In the genomic region with DNA sequence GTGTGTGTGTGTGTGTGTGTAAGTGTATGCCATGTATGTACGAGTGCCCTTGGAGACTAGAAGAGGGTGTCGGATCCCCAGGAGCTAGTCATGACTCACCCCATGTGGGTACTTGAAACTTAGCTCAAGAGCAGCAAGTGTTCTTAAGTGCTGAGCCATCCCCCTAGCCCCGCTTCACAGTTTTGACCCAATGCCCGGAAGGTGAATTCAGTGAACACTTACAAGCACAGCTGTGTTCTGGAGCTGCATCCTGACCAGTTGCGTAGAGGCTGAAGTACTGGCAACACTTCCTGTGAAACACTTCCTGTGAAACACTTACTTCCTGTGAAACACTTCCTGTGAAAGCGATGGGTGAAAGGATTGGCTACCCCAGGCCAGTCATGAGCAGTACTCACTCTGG, we compare ENCODE assay signal across 15 mouse cellular contexts. TPM values are rescaled to one million over a fixed set of nuclear protein-coding genes. Genes with fewer than 3 reads are reported as not detected.
DNase-seq lines count a peak whose midpoint lies in the region; ATAC-seq and TF ChIP-seq lines count a peak whose summit lies in the region.
"Had no signal": no experiment of that assay in that cellular context is flagged by ENCODE, and none has a peak within 500 bp of the region (broad histone marks: within the 10 kb centered on the region; RNA-seq: fewer than 3 reads in every experiment).

No protein-coding gene starts in this region.

- TF ChIP-seq CTCF in kidney, postnatal 0 days (IDR thresholded peaks at IDR 0.05; ENCODE audit: low read depth), result no peak
- no peak for TF ChIP-seq CTCF in lung, adult 2 months (IDR thresholded peaks at IDR 0.05; ENCODE audit: insufficient read depth, low read length)

- no peaks in the 10 kb centered on the region for H3K36me3 ChIP-seq in kidney, postnatal 0 days (ENCODE audit: insufficient read depth, low read length)
- H3K36me3 ChIP-seq: intestine, embryonic 15.5 days; limb, embryonic 13.5 days had no signal

- DNase-seq in kidney, postnatal 0 days (ENCODE audit: low spot score), result peak; percentile 21
- no peak for DNase-seq in kidney, postnatal 36 days
- DNase-seq in lung, adult 2 months, result peak; percentile 45
- no peak for DNase-seq in frontal cortex, postnatal 10 days (ENCODE audit: low spot score in 2 of 2)
- DNase-seq in heart, adult 11 months, result no peak
- DNase-seq in urinary bladder, adult 18-20 months (ENCODE audit: low spot score in 2 of 2), result no peak
- DNase-seq in embryo, embryonic 11 days, result no peak
- DNase-seq: kidney, postnatal 25 days; right cerebral cortex, postnatal 14 days had no signal

- no peak for ATAC-seq in kidney, postnatal 0 days (replicated peaks; ENCODE audit: low FRiP score, low read depth)
- peak; percentile 70 for ATAC-seq in megakaryocyte, adult 5-6 weeks (ENCODE audit: poor library complexity, severe bottlenecking)
- ATAC-seq: forebrain, embryonic 16.5 days; intestine, embryonic 15.5 days had no signal

- no peaks in the 10 kb centered on the region for H3K4me1 ChIP-seq in kidney, postnatal 0 days (replicated peaks; ENCODE audit: insufficient read depth, low read length)
- H3K4me1 ChIP-seq in lung, adult 2 months (ENCODE audit: control insufficient read depth, insufficient read depth, low read length), result no peaks in the 10 kb centered on the region
- H3K4me1 ChIP-seq: intestine, embryonic 15.5 days; limb, embryonic 13.5 days had no signal

- no peak overlapping the region for H3K9ac ChIP-seq in kidney, postnatal 0 days (ENCODE audit: low read depth, low read length)
- H3K9ac ChIP-seq: intestine, embryonic 15.5 days; limb, embryonic 13.5 days had no signal

- WGBS in kidney, postnatal 0 days, result 89% methylated on average over 6 of the region's 6 CpGs
- 39% methylated on average over 6 of the region's 6 CpGs for WGBS in lung, adult 2 months

- H3K4me2 ChIP-seq in kidney, postnatal 0 days (ENCODE audit: low read length), result no peak overlapping the region
- H3K4me2 ChIP-seq: intestine, embryonic 15.5 days; limb, embryonic 13.5 days had no signal

- H3K27ac ChIP-seq in kidney, postnatal 0 days, result no peak overlapping the region
- H3K27ac ChIP-seq: intestine, embryonic 15.5 days; left cerebral cortex, adult 2 months; limb, embryonic 13.5 days had no signal

- no peaks in the 10 kb centered on the region for H3K9me3 ChIP-seq in kidney, postnatal 0 days (replicated peaks; ENCODE audit: low read length)
- H3K9me3 ChIP-seq: intestine, embryonic 15.5 days; limb, embryonic 13.5 days; megakaryocyte, embryonic 14.5 days had no signal

- no peaks in the 10 kb centered on the region for H3K27me3 ChIP-seq in kidney, postnatal 0 days (ENCODE audit: insufficient read depth, low read length)
- H3K27me3 ChIP-seq: intestine, embryonic 15.5 days; limb, embryonic 13.5 days had no signal

- TF ChIP-seq POLR2A in lung, adult 2 months (IDR thresholded peaks at IDR 0.05; ENCODE audit: borderline replicate concordance, extremely low read depth, low read depth, low read length), result no peak

- no peak overlapping the region for H3K4me3 ChIP-seq in kidney, postnatal 0 days (replicated peaks; ENCODE audit: low read depth, low read length)
- H3K4me3 ChIP-seq in lung, adult 2 months (replicated peaks; ENCODE audit: extremely low read depth, low read depth, low read length), result no peak overlapping the region
- H3K4me3 ChIP-seq: intestine, embryonic 15.5 days; left cerebral cortex, adult 2 months; limb, embryonic 13.5 days; megakaryocyte, embryonic 14.5 days had no signal

RNA-seq across cellular contexts. Expression of a gene that starts 10.5 kb away (rescaled TPM):
- 27.5 and 30.0 TPM in 2 replicates for polyA plus RNA-seq in kidney, postnatal 0 days (2015; fragmentation: Nextera tagmentation; extraction: Ambion mirVana)
- 23.5 and 36.3 TPM in 2 replicates for polyA plus RNA-seq in lung, adult 2 months (2012; rRNA removed)
- 37.5 and 47.8 TPM in 2 replicates for total RNA-seq in megakaryocyte, adult 5-6 weeks (2015)
- 59.7 and 64.4 TPM in 2 replicates for total RNA-seq in megakaryocyte, adult 5-6 weeks (2017)

RNA-seq across cellular contexts. Expression of a gene that starts 45.0 kb away (rescaled TPM):
- 1.6 and 1.9 TPM in 2 replicates for polyA plus RNA-seq in kidney, postnatal 0 days (2015; fragmentation: Nextera tagmentation; extraction: Ambion mirVana)
- 0.28 and 0.53 TPM in 2 replicates for polyA plus RNA-seq in lung, adult 2 months (2012; rRNA removed)
- total RNA-seq in megakaryocyte, adult 5-6 weeks (2015), result 0.11 TPM in 1 of 2 replicates, not detected in the other
- total RNA-seq in megakaryocyte, adult 5-6 weeks (2017), result 0.24 and 0.29 TPM in 2 replicates

Comparison
In these comparisons a context has a peak if more than half of its experiments do, and no peak if none do; other contexts are left out.
1. DNase-seq: peak in kidney, postnatal 0 days (single experiment) and lung, adult 2 months (single experiment); none in kidney, postnatal 36 days (0 of 2), frontal cortex, postnatal 10 days (0 of 2), heart, adult 11 months (single experiment), urinary bladder, adult 18-20 months (0 of 2) and embryo, embryonic 11 days (single experiment).